Mouse (Mus musculus) T-helper 2 cell (primary cell): ENCODE measurements around the gene Apoc1.

Experiments used
- in situ Hi-C: fragments of 300-600 bp; cut with MboI, MseI; formaldehyde crosslinking; loops from one replicate; pipeline ENCODE4 v1.15.1; 2025; ENCODE audit warnings: high pct_unique_total_duplicates

The Apoc1 gene

DNA sequence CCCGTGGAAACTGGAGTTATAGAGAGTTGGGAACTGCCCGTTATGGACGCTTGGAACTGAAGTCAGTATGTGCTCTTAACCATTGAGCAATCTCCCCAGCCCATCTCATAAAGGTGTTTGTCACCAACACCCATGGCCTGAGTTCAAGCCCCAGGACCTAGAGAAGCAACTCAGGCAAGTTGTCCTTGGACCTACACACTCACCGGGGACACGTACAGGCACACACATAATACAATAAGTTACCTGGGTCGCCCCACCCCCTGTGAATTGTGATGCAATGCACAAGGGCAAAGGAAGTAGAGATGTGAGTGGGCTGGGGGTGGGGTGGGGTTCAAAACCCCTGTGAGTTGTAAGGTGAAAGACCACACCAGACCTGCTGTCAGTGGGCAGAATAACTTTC is 5.9 kb downstream of the Apoc1 start:
- in situ Hi-C loops = no loop called here

DNA sequence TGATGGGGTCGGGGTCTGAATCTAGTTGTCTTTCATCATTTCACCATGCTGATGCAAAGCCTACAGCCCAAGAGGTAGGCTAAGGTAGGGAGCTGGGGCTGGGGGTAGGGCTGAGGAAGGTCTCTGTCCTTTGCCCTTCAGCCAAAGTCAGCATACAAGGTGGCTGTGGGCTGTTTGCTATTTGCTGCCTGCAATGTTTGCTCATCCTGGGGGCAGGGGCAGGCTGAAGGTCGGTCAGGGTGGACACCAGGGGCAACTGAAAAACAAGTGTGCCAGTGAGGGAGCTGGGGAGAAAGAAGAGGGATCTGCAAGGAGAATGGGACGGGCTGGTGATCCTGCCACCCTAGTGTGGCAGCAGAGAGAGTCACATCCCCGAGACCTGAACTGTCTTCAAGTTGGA is 7.1 kb downstream of the Apoc1 start:
- in situ Hi-C loops = no loop called here

DNA sequence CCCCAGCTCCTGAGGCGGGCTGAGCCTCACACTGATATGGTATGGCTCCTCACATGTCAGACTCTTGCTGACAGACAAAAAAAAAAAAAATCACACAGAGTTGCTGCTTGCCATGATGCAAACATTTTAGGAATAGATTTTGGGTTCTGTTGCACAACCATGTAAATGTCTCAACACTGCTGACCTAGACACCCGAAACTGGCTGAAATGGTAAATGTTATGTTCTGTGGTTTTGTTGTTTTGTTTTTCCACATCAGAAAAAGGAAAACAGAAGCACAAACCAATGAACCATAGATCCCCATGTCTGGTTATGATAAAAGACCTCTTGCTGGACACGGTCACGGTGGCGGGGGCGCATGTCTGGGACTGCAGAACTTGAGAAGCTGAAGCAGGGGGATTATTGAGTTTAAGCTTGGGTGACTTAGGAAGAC is 8.7 kb downstream of the Apoc1 start:
- in situ Hi-C loops = no loop called here

DNA sequence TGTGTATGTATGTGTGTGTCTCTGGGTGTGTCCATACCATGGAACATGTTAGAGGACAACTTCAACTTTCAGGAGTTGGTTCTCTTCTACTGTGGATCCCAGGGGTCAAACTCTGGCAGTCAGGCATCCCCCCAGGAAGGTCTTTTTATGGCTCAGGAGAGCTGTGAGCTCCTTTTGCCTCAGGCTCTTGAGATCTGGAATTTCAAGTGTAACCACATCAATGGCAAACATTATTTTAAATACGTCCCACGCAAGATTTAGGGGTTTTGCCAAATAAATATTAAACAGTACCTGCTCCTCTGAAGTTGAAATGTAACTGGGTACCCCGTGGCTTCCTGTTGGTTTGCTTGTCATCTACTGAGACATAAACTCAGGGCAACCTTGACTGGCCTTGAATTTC is 9.5 kb downstream of the Apoc1 start:
- in situ Hi-C loops = no loop called here

DNA sequence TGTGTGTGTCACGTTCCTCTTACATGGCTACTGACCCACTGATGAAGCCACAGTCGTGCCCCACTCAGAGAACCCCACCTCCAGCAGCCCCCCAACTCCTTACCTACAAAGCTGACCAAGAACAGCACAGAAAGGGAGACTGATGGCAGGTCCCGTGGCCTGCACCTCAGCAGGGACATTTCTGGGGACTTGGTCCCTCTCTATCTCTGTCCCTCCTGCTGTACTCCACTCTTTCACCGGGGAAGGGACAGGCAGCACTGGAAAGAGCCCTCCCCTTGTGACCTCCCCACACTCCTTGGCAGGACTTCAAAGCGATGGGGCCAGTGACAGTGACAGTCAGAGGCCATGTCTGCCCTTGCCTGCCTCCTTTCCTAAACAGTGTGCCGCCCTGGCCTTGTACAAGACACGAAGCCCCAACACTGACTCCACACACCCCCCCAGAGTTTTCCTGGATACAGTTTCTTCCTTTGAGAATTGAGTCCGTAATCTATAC is 11.2 kb downstream of the Apoc1 start, which contains the start of the genes Gm44805 and Apoc4:
Gene Gm44805 (minus strand): TSS at position 222 of the 493 bp plus-strand sequence.
Gene Apoc4 (minus strand): TSS at position 278 of the 493 bp plus-strand sequence.
- in situ Hi-C loops = no loop called here

DNA sequence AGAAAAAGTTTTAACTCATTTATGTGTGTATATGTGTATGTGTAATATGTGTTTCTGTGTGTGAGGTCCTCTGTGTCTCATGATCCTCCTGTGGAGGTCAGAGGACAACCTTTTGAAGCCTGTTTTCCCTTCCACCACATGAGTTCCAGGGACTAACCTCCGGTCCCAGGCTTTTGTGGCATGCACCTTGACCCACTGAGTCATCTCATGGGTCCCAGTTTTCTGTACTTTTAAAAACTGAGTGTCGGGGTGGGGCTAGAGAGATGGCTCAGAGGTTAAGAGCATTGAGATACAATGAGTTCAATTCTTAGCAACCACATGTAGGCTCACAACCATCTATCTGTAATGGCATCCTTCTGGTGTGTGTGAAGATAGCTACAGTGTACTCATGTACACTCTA is 11.8 kb downstream of the Apoc1 start:
- in situ Hi-C loops = no loop called here

DNA sequence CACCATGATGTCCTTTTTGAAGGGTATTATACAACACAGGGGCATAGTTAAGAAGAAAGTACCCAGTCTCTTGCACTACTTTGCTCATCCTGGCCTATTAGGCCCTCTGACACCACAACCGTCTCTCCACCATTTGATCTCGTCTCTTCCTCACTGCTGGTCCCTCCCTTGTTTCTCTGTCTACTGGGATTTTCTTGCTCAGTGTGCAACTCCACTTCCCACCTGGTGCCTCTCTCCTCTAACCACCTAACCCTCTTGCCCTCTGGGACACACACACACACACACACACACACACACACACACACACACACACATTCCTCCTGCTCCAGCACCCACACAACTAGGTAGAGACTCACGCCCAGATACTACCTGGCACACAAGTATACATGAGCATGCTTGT is 13.6 kb downstream of the Apoc1 start:
- in situ Hi-C loops = no loop called here

DNA sequence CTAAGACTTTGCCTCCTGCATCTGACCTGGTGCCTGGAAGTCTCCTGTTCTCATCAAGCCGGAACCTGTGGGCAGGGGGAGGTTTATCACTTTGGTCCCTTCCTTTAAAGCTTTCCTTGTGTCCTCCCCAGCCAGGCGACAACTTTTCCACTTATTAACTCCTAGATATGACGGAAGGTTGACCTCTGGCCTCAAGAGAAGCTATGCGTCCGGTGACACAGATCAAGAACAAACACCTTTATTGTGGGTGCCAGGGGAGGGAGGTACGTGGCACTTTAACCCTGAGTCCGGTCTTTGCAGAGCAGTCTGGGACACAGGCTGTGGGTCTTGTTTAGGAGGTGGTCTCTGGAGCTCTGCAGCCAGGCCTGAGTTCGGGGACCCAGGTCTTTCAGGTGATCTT is 14.6 kb downstream of the Apoc1 start, which contains the start of gene Apoc2:
Gene Apoc2 (minus strand): TSS at position 70 of the 400 bp plus-strand sequence.
- in situ Hi-C loops = no loop called here

DNA sequence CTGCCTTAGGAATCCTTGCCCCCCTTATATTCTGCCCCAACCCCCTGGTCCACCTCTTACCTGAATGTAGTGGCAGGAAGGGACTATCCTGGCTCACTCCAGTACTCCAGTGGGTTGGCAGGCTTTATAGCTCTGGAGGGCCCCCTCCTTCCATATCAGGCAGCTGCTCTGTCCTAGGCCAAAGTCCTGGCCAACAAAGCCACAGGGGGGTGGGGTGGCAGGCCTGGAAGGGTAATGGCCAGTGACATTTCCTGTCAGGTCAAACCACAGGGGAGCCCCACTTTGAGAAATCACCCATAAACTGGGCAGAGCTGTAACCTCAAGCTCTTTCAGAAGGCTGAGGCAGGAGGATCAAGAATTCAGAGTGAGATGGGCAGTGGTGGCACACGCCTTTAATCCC is 15.8 kb downstream of the Apoc1 start:
- in situ Hi-C loops = no loop called here

DNA sequence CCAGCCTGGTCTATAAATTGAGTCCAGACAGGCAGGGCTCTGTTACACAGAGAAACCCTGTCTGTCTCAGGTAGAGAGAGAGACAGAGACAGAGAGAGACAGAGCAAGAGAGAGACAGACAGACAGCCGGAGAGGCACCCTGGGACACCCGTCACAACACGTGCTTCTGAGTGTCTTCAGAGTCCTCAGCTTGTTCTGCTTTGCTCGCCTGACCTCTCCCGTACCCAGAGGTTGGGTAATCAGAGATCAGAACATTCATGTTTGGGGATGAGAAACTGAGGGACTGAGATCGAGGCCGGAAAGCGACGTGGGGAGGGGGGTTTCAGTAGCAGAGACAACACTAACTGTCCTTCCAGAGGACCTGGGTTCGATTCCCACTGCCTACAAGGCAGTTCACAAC is 16.6 kb downstream of the Apoc1 start:
- in situ Hi-C loops = no loop called here

DNA sequence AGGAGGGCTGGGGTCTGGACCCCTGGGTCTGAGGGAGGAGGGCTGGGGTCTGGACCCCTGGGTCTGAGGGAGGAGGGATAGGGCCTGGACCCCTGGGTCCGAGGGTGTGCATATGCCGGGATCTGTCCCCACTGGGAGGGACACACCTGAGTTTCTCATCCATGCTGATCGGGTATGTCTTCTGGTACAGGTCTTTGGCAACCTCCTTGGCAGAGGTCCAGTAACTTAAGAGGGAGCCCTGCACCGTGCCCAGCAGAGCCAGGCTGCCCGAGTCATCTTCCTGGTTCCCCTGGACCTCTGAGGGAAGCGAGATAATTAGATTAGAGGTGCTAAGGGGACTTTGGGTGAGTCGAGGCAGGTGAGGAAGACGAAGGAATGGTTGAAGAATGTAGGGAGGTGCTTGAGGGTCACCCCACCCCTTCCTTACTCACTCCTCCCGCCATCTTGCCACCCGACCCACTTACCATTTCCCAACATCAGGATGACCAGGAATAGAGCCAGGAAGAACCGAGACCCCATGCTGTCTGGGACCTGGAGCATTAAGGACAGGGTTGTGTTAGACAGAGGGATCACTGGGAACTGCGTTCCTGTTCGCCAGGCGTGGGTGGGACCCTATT is 19.3 kb downstream of the Apoc1 start:
- in situ Hi-C loops = no loop called here

DNA sequence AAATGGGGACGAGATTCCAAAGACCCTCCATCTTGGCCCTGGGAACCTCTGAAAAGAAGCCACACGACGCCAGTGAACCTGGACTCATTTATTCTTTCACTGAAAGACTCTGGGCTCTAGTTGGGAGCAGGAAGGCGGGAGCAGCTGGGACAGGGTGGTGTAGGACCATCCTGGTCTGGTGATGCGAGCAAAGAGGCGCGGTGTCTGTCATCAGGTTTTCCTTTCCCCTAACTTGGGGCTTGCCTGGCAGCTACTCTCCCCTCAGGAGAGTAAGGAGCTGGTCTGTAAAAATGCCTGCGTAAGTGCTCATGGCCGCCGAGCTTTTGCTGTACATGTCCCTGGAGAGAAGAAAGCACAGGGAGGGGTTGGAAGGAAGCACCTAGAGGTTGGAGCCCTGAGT is 20.9 kb downstream of the Apoc1 start:
- in situ Hi-C loops = no loop called here

DNA sequence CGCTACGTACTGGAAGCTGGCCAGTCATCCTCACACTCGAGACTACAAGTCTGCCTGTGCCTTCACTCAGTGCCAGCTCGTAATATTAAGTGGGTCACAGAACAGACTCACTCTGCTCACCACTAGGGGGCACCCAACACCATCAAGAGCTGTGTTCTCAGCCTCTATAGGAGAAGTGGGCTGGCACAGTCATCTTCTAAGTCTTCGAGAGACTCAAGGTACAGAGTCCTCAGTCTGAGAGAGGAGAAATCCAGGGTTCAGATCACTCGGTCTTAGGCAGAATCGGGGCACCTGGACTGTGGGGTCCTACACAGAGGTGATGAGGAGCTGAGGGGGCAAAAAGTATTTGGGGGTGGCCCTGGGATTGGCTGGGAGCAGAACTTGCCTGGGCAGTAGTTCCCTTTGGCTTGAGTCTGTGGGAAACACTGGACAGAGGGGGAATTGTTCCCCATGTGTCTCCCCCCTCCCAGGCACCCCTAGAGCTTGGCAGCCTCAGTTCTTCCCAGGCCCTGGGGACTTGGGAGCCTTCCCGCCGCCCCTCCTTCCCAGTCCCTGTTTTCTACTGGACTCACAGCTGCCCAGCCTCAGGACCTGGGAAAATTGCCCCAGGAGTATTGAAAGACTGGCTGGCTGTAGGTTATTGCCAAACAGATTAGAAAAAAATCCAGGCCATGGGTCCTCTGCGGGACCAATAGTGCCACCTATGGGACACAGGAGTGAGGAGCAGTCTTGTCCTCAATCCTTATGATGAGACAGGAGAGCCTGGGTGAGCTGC is 23.3 kb downstream of the Apoc1 start:
- in situ Hi-C loops = loop anchor here (5.0 kb wide), 1 partner anchor 43 kb away; no protein-coding TSS in a partner anchor

DNA sequence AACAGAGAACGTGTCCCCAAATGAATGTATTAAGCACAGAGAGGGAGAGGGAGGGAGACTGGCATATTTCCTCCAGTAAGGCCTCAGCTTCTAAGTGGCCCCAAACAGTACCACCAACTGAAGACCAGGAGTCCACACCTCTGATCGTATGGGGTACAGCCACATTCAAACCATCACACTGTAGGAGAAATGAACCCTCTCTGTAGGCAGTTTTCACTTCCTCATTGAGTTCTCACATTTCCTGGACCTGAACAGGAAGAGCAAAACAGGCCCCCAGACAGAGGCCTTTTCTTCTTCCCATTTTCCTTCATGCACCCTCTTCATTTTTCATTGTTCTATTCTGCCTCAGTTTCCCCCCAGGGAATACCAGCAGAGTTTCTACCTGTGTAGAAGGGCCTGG is 25.0 kb downstream of the Apoc1 start:
- in situ Hi-C loops = loop anchor here (5.0 kb wide), 1 partner anchor 45 kb away; no protein-coding TSS in a partner anchor

DNA sequence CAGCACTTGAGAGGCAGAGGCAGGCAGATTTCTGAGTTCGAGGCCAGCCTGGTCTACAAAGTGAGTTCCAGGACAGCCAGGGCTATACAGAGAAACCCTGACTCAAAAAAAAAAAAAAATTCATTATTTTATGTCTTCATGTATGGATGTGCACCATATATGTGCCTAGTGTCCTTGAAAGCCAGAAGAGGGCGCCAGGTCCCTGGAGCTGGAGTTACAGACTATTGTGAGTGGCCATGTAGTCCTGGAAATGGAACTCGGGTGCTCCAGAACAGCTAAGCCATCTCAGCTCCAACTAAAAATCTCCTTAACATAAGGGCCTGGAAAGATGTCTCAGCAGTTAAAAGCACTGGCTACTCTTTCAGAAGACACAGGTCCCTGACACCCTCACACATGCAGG is 25.7 kb downstream of the Apoc1 start:
- in situ Hi-C loops = loop anchor here (5.0 kb wide), 1 partner anchor 46 kb away; no protein-coding TSS in a partner anchor

DNA sequence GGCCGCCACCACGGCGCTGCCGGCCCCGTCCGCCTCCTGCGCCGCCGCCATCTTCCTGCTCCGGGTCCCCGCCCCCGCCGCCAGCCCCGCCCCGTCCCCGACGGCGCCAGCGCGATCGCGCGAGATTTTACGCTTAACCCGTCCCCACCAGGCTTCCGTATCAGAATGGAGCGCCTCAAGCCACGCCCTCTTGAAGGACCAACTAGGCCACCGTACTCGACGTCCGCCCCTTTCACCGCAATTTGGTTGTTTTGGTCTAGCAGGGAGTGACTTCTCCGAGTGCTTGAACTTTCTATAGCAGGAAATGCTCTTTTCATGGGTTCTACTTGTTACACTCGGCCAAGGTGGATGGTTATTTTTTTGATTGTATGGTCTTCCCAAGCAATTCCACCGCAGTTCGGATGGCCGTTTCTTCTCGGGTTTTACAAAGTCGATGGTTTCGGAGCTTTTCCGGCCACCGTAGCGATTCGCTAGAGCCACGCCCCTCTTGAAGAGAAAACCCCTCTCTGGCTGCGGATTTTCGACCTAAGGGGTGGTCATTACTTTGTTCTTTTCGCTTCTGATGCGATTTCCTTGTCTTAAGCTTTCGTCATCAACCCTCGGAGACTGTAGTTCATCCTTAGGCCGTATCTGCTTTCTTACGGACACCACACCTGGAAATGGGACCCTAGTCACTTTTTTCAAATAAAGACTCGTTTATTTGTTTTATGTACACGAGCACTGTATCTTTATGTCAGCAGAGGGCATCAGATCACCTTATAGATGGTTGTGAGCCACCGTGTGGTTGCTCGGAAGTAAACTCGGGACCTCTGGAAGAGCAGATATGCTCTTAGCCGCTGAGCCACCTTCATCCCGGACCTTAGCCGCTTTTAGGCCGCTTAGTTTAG is 27.3 kb downstream of the Apoc1 start, which contains the start of gene Clptm1:
Gene Clptm1 (minus strand): TSS at position 79 of the 887 bp plus-strand sequence.
- in situ Hi-C loops = loop anchor here (5.0 kb wide), 1 partner anchor 47 kb away; no protein-coding TSS in a partner anchor

DNA sequence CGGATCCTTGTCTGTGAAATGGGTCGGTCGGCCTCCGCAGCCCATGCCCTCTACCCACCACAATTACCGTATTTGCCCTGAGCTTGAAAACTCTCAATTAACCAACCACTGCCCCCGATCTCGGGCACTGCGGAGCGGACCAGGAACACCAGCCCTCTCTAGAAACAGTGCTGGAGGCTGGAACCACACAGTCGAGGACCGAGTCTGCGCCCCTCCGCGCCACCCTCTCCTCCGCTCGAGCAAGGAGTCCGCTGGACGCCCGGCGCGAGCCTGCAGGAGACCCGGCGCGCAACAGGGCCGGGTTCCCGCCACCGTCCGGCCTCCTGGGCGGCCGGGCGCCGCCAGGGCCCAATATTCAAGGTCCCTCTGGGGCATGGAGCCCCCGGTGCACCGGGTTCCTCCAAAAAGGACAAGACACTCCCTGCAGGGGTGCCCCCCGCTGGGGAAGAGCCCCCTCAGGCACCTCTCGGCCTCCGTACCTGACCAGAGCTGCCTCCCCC is 28.0 kb downstream of the Apoc1 start:
- in situ Hi-C loops = no loop called here

DNA sequence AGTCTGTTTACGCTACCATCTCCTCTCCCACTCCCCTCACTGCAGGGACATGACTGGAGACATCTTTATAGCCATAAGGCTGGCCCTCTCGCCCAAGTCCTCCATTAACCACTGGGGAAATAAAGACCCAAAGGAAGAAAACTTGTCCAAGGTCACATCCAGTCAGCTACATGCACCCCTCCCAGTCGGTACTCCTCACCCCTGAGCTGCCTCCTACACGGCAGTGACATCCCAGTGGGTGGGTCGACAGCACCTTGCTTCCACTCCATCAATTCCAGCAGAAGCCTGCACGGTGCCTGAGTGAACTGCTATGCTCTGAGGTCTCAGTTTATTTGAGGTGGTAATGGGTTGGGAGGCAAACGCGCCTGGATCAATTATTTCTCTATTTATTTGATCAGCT is 28.5 kb downstream of the Apoc1 start:
- in situ Hi-C loops = no loop called here

DNA sequence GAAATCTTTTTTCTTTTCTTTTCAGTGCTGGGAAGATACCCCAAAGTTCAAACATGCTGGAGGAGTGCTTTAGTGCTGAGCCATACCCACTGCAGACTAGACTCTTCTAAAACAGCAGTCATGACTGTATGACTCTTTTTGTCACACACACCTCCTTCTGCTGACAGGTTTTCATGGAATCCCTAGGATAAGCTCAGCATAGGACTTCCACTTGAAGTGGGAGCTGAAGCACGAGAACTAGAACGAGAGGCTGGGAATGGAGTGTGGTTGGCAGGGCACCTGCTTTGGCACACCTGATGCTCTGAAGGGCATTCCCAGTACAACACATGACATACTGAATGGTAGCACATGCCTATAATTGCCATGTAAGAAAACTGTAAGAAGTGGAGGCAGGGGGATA is 39.8 kb downstream of the Apoc1 start:
- in situ Hi-C loops = no loop called here

DNA sequence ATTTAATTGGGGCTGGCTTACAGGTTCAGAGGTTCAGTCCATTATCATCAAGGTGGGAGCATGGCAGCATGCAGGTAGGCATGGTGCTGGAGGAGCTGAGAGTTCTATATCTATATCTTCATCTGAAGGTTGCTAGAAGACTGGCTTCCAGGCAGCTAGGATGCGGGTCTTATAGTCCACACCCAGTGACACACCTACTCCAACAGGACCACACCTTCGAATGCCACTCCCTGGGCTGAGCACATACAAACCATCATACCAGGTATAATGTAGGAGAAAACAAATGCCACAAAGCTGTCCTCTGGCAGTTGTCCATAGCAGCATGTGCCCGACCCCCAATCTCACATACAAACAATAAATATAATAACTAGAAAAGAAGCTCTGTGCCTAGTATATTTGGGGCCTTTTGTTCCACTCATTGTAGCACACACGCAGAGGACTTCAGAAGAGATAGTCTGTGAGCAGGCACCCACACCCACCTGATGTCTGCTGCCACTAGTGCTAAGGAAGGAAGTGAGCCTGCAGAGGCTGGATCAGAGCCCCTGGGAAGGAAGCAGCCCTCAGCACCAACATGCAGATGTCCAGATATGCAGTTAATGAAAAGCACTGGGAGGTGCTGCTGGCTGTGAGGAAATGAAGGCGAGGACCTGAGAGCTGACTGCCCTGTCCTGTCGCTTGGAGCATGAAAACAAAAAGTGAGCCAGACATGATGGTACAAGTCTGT is 41.2 kb downstream of the Apoc1 start:
- in situ Hi-C loops = no loop called here

DNA sequence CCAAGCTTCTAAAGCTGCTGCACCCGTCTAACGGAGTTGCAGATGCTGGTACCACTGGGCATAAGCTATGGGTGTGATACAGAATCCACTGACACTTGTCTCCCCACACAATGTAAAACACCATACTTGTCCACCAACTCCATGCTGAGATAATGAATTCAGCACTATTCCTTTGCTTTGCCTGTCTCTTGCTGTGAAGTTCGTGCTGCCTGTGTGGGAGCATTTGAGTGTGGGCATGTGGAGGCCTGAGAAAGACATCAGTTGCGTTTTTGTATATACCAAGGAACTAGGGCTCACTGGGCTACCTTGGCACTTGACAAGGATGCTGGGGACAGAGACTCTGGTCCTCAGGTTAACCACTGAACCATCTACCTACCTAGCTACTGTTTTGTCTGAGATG is 51.2 kb downstream of the Apoc1 start:
- in situ Hi-C loops = no loop called here
